Mouse (Mus musculus) cerebellum, adult 9-11 months (tissue): ENCODE data around the gene Ccser2.

Experiments
- DNase-seq: peaks from one replicate; pipeline ENCODE4 v3.0.0; 2022

The Ccser2 gene

GRCm38 (mm10) chr14:36937080-36937878, 31.3 kb downstream of the Ccser2 start:
- DNase-seq: no peak

- DNase-seq: no peak
Measured at GRCm38 (mm10) chr14:36932638-36933382, 35.8 kb downstream of the Ccser2 start.

GRCm38 (mm10) chr14:36932038-36932437, 36.5 kb downstream of the Ccser2 start:
- DNase-seq: no peak

DNA sequence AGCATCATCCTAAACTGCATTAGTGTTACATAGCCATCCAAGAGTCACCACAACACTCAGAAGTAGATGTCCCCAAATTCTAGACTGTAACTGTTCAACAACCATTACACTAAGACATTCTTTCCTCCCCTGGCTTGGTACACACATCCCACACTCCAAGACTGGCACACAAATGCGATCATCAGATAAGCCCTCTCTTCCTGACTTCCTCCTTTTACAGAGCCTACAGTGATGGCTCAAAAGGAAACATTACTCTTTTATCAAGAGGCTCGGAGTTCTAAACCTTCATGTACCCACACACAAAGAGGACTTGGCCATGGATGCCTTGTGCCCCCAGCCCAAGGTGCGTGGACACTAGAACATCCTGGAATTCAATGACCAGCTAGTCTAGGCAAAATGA, 45.2 kb downstream of the Ccser2 start:
- DNase-seq: no peak

- DNase-seq: no peak
Measured at GRCm38 (mm10) chr14:36921346-36922049, 47.1 kb downstream of the Ccser2 start.

DNA sequence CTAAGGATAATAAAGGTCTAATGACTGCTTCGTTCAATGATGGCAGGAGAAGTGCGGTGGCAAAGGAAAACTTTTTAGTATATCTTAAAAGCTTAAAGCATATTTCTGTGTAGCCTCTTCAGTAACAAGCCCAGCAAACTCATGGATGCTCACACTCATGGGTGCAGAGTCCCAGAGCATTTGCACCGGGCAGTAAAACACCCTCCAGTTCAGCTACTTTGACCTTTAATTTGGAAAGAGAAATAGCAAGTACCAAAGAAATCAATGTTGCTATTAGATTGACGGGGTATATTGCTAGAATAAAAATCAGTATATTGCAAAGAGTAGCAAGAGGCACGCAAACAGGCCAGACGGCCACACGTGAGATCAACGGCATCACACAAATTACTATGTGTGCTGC, 48.7 kb downstream of the Ccser2 start:
- DNase-seq: no peak

GRCm38 (mm10) chr14:36919146-36919545, 49.4 kb downstream of the Ccser2 start:
- DNase-seq: peak; percentile 52

- no peak for DNase-seq
Measured at GRCm38 (mm10) chr14:36915203-36915602, 53.4 kb downstream of the Ccser2 start.

GRCm38 (mm10) chr14:36914473-36915005, 54.0 kb downstream of the Ccser2 start:
- DNase-seq: no peak

DNA sequence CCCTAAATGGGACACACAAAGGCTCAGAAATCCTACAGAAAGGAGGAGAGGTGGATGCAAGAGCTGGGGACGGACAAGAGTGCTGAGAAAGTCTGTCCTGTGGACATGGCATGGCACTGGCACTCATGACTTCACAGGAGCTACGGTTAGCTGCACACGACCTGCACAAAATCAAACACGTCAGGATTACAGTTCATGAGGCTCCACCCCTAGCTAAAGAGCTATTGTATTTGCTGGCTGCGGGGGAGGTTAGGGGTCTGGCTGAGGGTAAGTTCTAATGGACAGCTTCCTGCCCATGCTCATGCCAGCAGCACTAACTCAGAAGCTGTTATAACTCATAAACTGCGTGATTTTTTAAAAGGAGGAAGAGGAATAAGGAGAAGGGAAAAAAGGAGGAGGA, 56.8 kb downstream of the Ccser2 start:
- DNase-seq: no peak

GRCm38 (mm10) chr14:36905809-36906522, 62.6 kb downstream of the Ccser2 start:
- DNase-seq: no peak

DNA sequence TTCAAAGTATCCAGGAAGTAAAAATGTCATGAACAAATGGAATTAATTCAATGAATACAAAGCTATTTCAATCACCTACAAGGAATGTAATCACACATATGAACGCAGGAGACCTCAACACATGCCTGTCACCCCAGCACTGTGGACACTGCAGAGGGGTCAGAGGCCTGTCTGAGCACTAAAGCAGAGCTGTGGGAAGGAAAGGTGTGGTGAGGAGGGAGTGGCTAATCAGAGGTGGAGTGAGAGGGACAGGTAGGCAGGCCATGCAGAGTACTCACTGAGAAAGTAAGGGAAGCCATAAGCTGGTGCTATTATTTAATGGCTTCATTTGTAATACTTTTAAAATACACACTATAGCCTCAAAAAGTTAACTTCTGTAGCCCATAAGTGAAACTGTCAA, 64.4 kb downstream of the Ccser2 start:
- DNase-seq: no peak

- no peak for DNase-seq
Measured at GRCm38 (mm10) chr14:36900883-36901282, 67.7 kb downstream of the Ccser2 start.

- no peak for DNase-seq
Measured at GRCm38 (mm10) chr14:36894701-36895100, 73.9 kb downstream of the Ccser2 start.

GRCm38 (mm10) chr14:36892762-36893358, 75.7 kb downstream of the Ccser2 start:
- no peak for DNase-seq

GRCm38 (mm10) chr14:36890130-36890529, 78.4 kb downstream of the Ccser2 start:
- no peak for DNase-seq

DNA sequence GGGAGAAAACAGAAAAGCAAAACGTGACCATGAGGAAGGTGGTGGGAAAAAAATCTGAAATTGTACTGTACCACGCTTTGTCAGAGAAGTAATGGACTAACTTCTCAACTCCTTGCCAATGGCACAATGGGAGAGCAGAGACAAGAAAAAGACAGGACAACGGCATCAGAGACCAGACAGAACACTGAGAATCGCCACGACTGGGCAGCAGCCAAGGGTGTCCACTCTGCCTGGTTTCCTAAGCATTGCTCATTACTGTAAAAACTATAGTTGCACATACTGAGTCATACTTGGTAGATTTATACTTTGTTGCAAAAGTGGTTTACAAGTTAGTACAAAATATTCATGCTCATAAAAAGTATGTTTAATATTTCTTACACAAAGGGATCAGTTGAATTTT, 82.9 kb downstream of the Ccser2 start:
- DNase-seq: no peak

DNA sequence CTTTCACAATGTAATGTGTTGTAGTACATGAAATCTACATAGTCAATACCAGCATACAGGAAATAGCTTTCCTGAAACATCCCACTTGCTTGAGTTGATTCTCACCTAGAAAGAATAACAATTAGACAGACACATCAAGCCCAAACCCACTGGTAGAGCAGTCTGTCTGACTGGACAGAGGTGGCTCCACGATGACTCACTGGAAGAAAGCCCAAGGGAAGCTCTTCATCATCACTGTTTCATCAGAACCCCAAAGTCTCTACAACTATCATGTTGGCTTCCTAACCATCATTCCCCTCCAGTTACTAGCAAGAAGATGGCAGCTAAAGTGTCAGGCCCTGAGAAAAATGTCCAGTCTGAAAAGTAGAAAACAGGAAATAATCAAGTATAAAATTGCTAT, 83.5 kb downstream of the Ccser2 start:
- DNase-seq: no peak

- DNase-seq: no peak
Measured at GRCm38 (mm10) chr14:36883576-36883975, 85.0 kb downstream of the Ccser2 start.

- DNase-seq: no peak
Measured at GRCm38 (mm10) chr14:36870257-36870656, 98.3 kb downstream of the Ccser2 start.

GRCm38 (mm10) chr14:36868769-36869362, 99.7 kb downstream of the Ccser2 start:
- DNase-seq: no peak
